Mouse (Mus musculus): ENCODE measurements around the gene Camk2g. TPM values are rescaled to one million over a fixed set of nuclear protein-coding genes. Genes with fewer than 3 reads are reported as not detected.

Camk2g gene
- total RNA-seq (2014; rRNA removed) (204 and 248 TPM in 2 replicates), polyA plus RNA-seq (2015; fragmentation: Nextera tagmentation; extraction: Ambion mirVana) (291 and 299 TPM in 2 replicates)

DNA sequence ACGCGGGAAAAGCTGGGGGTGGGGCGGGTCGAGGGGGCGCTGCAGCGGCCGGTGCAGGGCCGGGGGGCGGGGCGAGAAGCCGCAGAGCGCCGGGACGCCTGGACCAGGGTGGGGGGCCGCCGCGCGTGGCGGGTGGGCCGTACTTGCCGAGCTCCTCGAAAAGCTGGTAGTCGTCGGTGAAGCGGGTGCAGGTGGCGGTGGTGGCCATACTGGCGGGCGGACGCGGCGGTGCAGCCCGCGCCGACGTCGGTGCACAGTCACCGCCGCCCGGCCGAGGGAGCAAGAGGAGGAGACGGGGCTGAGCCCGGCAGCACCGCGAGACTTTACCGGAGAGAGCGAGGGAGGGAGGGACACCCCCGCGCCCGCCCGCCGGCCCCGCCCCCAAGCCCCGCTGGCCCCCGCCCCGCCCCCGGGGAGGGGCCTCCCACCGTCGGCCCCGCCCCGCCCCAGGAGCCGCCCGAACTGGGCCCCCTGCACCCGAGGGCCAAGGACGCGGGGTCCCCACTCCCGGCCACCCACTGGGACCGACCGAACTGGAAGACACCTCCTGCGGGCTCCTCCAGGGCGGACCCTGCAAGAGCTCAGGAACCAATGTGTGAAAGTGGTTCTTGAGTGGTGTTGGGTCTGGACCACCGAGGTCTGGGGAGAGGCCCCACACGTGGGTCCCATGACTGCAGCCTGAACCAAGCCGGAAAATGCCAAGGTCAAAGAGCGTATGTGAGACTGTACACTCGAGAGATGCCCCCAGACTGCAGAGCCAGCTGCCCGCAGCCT is at the start of gene Camk2g:
Gene Camk2g (minus strand): TSS at position 331 of the 774 bp plus-strand sequence.
- Histone ChIP-seq H3K36me3 (ENCODE audit: insufficient read depth, low read length) (peaks cover 18% of the 10 kb centered on the region; the same call in 1 of the 2 replicates), H3K4me2 (ENCODE audit: low read depth, low read length) (peak within 1 kb of the TSS; percentile 70), H3K4me1 (ENCODE audit: insufficient read depth, low read length) (peaks cover 8% of the 10 kb centered on the region; the same call in 1 of the 2 replicates), H3K27me3 (ENCODE audit: insufficient read depth, low read length) (no peaks in the 10 kb centered on the region), H3K27ac (peak within 1 kb of the TSS; percentile 83), H3K9ac (replicated peaks; ENCODE audit: low read length) (peak within 1 kb of the TSS; percentile 90), H3K9me3 (ENCODE audit: low read length) (no peaks in the 10 kb centered on the region), H3K4me3 (ENCODE audit: low read length) (peak within 1 kb of the TSS; percentile 85)
- DNase-seq (ENCODE audit: low spot score): peak; percentile 89
- peak; percentile 92 for ATAC-seq
- 0% methylated on average over 41 of the region's 76 CpGs for WGBS
- TF ChIP-seq CTCF (IDR thresholded peaks at IDR 0.05; ENCODE audit: low read depth): 0 out of 2 replicates have a peak, but pooled peaks have one; percentile 5

DNA sequence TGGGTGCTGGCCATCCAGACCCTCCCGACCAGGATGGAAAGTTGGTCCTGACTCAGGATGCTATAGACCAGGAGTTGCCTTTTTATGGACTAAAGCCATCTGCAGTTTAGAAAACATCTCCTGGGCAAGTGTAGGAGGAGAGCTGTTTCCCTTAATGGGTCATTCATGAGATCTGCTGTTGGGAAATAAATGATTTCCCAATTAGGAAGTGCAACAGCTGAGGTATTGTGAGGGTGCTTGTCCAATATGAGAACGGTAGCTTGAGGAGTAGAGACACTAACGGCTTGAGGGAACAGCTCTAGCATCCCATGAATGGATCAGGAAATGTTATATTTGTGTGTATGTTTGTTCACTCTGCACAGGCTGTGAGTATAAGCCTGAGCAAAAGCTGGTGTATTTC is 48.7 kb upstream of the Camk2g start:
- H3K27me3 ChIP-seq (ENCODE audit: insufficient read depth, low read length): no peaks in the 10 kb centered on the region
- H3K4me2 ChIP-seq (ENCODE audit: low read depth, low read length): no peak overlapping the region
- no peak overlapping the region for H3K4me3 ChIP-seq (ENCODE audit: low read length)
- DNase-seq (ENCODE audit: low spot score) (no peak), ATAC-seq (no peak)
- TF ChIP-seq CTCF (IDR thresholded peaks at IDR 0.05; ENCODE audit: low read depth): no peak
- no peaks in the 10 kb centered on the region for H3K36me3 ChIP-seq (ENCODE audit: insufficient read depth, low read length)
- H3K9me3 ChIP-seq (ENCODE audit: low read length): no peaks in the 10 kb centered on the region
- 74% methylated on average over 3 of the region's 3 CpGs for WGBS
- no peaks in the 10 kb centered on the region for H3K4me1 ChIP-seq (ENCODE audit: insufficient read depth, low read length)
- no peak overlapping the region for H3K9ac ChIP-seq (replicated peaks; ENCODE audit: low read length)
- H3K27ac ChIP-seq: no peak overlapping the region

DNA sequence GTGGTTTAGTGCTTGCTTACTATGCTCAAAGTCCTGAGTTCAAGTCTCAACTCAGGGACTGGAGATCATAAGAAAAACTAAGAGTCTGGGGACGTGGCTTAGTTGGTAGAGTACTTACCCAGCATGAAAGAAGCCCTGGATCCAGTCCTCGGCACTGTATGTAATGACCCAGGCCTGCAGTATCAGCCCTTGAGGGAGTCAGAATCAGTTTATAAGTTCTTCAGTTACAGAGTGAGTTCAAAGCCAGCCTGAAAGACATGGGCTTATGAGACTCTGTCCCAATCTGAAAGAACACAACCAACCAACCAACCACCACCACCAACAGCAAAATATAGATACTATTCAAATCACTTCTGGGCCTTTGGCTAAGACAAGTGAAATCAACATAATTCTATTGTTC is 47.6 kb upstream of the Camk2g start:
- Histone ChIP-seq H3K9ac (replicated peaks; ENCODE audit: low read length) (no peak overlapping the region), H3K36me3 (ENCODE audit: insufficient read depth, low read length) (no peaks in the 10 kb centered on the region), H3K27ac (no peak overlapping the region), H3K4me1 (ENCODE audit: insufficient read depth, low read length) (no peaks in the 10 kb centered on the region), H3K9me3 (ENCODE audit: low read length) (no peaks in the 10 kb centered on the region), H3K27me3 (ENCODE audit: insufficient read depth, low read length) (no peaks in the 10 kb centered on the region), H3K4me2 (ENCODE audit: low read depth, low read length) (no peak overlapping the region), H3K4me3 (ENCODE audit: low read length) (no peak overlapping the region)
- no peak for TF ChIP-seq CTCF (IDR thresholded peaks at IDR 0.05; ENCODE audit: low read depth)
- ATAC-seq (no peak), DNase-seq (ENCODE audit: low spot score) (no peak)
- WGBS: 86% methylated on average over 2 of the region's 2 CpGs

DNA sequence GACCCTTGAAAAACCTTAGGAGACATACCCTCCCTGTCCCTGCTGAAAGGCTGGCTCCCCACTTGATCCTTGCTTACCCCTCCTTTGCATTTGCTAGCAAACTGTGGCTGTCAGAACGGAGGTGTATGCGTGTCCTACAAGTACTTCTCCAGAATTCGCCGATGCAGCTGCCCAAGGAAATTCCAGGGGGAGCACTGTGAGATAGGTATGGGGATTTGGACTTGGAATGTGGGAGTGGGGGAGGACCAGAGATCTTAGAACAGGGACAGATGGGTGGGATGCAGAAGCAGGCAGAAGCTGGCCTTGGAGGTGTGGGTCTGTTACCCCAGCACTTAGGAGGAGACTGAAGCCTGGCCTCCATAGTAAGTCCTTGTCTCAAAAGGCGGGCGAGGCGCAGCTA is 43.8 kb upstream of the Camk2g start:
- no peaks in the 10 kb centered on the region for H3K9me3 ChIP-seq (ENCODE audit: low read length)
- no peaks in the 10 kb centered on the region for H3K27me3 ChIP-seq (ENCODE audit: insufficient read depth, low read length)
- DNase-seq (ENCODE audit: low spot score) (no peak), ATAC-seq (no peak)
- no peak overlapping the region for H3K27ac ChIP-seq
- H3K4me3 ChIP-seq (ENCODE audit: low read length): no peak overlapping the region
- WGBS: 77% methylated on average over 7 of the region's 7 CpGs
- H3K4me1 ChIP-seq (ENCODE audit: insufficient read depth, low read length): no peaks in the 10 kb centered on the region
- H3K4me2 ChIP-seq (ENCODE audit: low read depth, low read length): no peak overlapping the region
- no peak for TF ChIP-seq CTCF (IDR thresholded peaks at IDR 0.05; ENCODE audit: low read depth)
- no peak overlapping the region for H3K9ac ChIP-seq (replicated peaks; ENCODE audit: low read length)
- H3K36me3 ChIP-seq (ENCODE audit: insufficient read depth, low read length): no peaks in the 10 kb centered on the region

DNA sequence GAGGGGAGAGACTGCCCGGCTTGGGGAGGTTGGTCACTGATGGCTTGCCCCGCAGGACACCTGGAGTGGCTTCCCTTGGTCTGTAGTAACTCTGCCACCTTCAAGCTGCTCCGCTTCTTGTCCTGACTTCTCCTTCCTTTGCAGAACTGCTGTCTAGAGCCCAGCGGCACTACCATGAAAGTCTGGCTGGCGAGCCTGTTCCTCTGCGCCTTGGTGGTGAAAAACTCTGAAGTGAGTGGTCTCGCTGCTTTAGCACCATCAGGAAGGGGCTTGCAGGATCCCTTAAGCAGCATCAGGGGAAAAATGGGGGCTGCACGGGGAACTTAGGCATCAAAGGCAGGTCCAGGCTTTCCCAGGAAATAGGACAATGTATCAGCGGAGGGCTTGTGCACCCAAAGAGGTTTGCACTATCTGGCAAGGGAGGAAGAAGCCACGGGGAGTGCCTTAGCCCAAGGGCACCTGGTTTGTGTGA is 43.1 kb upstream of the Camk2g start:
- Histone ChIP-seq H3K4me1 (ENCODE audit: insufficient read depth, low read length) (no peaks in the 10 kb centered on the region), H3K36me3 (ENCODE audit: insufficient read depth, low read length) (no peaks in the 10 kb centered on the region), H3K27ac (no peak overlapping the region), H3K9ac (replicated peaks; ENCODE audit: low read length) (peak overlapping the region; percentile 33), H3K4me2 (ENCODE audit: low read depth, low read length) (peak overlapping the region; percentile 97), H3K9me3 (ENCODE audit: low read length) (no peaks in the 10 kb centered on the region), H3K4me3 (ENCODE audit: low read length) (peak overlapping the region; percentile 47), H3K27me3 (ENCODE audit: insufficient read depth, low read length) (no peaks in the 10 kb centered on the region)
- DNase-seq (ENCODE audit: low spot score) (peak; percentile 7), ATAC-seq (no peak)
- WGBS: 5% methylated on average over 10 of the region's 10 CpGs
- no peak for TF ChIP-seq CTCF (IDR thresholded peaks at IDR 0.05; ENCODE audit: low read depth)

DNA sequence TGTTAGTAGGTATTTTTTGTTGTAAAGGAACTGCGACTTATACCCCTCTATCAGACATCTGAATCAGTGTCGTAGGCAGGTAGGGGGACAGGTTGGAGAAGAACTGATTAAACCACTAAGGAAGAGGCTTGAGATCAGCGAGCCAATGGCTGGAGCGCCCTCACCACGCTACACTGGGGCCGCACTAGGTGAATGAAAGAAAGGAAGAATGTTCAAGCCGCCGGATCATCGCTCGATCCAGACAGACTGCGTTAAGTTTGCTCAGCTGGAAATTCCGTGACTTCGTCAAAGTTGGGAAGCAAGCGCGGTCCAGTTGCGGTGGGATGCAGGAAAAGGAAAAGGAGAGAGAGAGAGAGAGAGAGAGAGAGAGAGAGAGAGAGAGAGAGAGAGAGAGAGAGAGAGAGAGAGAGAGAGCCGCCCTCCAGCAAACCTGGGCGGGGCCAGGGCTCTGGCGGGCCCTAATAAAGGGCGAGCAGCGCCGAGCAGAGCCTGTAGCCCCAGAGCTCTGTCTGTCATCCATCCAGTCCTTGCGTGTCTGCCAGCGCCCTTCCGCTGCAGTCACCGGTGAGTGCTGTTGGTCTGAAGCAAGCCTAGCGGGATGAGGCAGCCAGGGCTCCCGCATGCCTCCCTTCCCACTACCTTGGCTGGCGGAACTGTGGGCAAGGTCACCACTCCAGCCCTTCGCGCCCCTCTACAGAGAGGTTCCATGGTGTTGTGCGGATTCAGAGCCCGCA is 42.5 kb upstream of the Camk2g start, which contains the start of gene Plau:
Gene Plau (plus strand): TSS at position 490 of the 734 bp plus-strand sequence.
- WGBS: under 1% methylated on average over 33 of the region's 33 CpGs
- ATAC-seq (peak; percentile 88), DNase-seq (ENCODE audit: low spot score) (peak; percentile 67)
- Histone ChIP-seq H3K4me2 (ENCODE audit: low read depth, low read length) (peak within 1 kb of the TSS; percentile 97), H3K4me3 (ENCODE audit: low read length) (peak within 1 kb of the TSS; percentile 47), H3K9me3 (ENCODE audit: low read length) (no peaks in the 10 kb centered on the region), H3K27me3 (ENCODE audit: insufficient read depth, low read length) (no peaks in the 10 kb centered on the region), H3K27ac (no peak within 1 kb of the TSS), H3K9ac (replicated peaks; ENCODE audit: low read length) (peak within 1 kb of the TSS; percentile 33), H3K36me3 (ENCODE audit: insufficient read depth, low read length) (no peaks in the 10 kb centered on the region), H3K4me1 (ENCODE audit: insufficient read depth, low read length) (no peaks in the 10 kb centered on the region)
- TF ChIP-seq CTCF (IDR thresholded peaks at IDR 0.05; ENCODE audit: low read depth): no peak
